Mouse (Mus musculus) adrenal gland, adult 18-20 months (tissue): Measurements from ENCODE around the gene Tctex1d1. TPM values are rescaled to one million over a fixed set of nuclear protein-coding genes. Genes with fewer than 3 reads are reported as not detected.

ENCODE experiments used
- DNase-seq, 2 experiments: peaks; one replicate each; pipeline ENCODE4 v3.0.0; 2021 to 2022; ENCODE audit warnings: low spot score in 2 of 2
- total RNA-seq, 2 experiments: library from RNA; stranded (reverse); gene quantifications; 1 replicate in 1 of 2; 2 replicates in 1 of 2; pipeline ENCODE4 v1.2.3; 2021

Tctex1d1 gene
- total RNA-seq, 2 experiments from 2014 or later: not detected

DNA sequence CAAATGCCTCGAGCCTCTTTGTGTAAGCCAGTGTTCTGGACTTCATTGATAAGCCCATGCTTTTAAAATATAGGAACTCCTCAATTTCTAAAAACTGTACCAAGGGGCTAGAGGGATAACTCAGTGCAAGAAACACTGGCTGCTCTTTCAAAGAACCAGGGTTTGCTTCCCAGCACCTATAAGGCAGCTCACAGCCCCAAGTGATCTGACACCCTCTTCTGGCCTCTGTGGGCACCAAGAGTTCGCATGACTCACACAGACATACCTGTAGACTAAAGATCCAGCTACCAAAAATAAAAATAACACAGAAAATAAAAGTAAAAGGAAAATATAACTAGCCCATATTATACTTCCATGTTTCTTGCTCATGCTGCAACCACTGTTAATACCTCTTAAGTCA lies 9.3 kb downstream of the Tctex1d1 start:
- DNase-seq: no peak

DNA sequence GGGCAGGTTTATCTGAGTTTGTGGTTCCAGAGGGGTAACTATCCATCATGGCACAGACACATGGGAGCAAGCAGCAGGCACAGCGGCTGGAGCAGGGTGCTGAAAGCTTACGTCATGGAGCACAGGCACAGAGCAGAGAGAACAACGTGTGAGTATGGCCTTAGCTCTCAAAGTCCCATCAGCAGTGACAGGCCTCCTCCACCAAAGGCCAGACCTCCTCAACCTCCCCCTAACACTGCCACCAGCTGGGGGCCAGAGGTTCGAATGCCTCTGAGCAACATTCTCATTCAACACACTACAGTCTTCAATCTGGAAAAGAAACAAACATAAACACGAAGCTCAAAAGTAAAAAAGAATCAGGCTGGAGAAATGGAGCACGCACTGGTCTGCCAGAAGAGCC lies 10.1 kb downstream of the Tctex1d1 start:
- no peak for DNase-seq

DNA sequence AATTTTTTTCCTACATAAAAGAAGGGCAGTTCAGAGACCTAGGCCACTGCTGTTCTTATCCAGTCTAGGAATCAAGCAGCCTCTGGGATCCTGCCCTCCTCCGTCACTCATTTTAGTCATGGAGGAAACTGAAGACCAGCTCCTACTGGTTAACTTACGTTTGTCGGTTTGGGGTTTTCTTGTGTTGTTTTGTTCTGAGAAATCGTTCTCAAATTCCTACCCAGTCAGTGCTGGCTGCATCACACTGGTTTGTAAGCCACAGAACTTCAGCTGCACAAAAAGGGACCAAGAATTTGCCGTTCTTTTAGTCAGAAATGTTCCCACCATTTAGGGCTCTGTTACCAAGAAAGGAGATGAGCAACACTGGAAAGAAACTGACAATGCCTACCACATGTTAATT lies 11.0 kb downstream of the Tctex1d1 start:
- DNase-seq: no peak

DNA sequence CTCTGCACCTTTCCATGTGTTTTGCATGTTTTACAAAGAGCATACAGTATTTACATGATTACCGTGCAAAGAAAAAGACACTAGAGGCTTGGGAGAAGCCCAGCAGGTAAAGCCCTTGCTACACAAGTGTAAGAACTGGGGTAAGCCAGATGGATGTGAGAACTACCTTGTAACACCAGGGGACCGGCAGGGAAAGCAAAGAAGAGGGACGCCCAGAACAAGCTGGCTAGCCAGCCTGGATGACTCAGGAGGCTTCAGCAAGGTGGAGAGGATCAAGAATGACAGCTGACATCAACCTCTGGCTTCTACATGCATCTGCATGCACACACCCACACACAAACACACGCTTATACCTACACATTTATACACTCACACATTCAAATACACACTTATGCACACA lies 11.6 kb downstream of the Tctex1d1 start:
- DNase-seq: no peak

DNA sequence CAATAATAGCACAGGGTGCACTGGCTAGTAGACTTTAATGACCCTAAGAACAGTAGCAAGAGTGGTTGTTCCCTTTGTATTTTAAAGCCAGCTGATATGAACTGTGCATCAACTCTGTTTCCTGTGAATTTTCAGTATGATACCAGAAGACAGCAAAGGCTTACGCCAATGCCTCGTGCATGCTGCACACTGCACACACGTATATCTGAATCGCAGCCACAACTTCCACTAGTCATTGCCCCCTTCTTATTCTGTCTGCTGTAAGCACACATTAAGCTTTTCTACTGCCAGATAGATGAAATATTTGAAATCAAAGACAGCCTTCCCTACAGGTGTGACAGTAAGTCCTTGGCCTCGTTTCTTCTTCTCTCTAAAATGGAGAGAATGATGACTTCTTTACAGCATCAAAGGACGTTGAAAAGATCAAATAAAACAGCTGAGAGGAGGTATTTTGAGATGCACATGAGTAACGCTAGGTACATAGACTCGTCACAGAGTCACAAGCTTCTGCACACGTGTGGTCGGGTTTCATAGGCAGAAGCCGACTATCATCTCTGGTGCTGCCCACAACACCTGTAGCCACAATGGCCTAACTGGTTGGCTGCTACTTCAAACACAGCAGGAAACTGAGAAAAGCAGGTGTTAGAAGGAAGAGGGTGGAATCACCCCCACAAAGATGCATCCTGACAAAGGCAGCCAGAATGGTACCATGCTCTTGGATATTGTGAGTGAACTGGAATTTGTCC lies 12.4 kb downstream of the Tctex1d1 start:
- DNase-seq: no peak

DNA sequence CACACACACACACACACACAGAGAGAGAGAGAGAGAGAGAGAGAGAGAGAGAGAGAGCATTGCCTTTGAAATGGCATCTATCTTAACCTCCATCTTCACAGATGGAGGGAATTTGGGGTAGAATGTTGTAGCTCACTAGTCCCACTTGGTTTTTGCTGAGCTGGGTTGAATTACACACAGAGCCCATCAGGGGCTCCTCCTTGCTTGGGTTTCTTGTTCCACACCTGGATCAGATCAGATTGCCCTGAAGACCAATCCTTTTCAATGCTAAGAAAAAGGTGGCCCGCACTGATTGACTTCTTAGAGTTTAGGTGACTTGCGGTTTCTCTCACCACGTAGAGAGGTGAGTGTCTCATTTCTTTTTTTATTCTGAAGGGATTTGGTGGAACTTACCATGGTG lies 13.3 kb downstream of the Tctex1d1 start:
- DNase-seq: no peak

DNA sequence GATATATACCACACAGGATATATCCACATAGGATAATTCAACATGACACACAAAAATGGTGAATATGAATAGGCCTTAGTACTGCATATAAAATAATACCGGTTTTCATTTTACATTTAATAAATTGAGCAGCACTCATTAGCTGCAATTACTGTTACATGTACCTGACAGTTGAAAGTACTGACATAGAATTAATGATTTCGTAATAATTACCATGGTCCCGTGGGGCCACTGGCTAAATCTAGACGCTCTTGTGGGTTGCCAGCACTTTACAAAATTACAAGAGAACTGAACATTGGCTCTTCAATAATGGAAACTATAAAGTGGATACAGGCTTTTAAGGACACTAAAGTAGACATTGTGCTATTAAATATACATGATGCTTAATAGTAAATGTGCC lies 26.3 kb downstream of the Tctex1d1 start:
- DNase-seq: no peak

DNA sequence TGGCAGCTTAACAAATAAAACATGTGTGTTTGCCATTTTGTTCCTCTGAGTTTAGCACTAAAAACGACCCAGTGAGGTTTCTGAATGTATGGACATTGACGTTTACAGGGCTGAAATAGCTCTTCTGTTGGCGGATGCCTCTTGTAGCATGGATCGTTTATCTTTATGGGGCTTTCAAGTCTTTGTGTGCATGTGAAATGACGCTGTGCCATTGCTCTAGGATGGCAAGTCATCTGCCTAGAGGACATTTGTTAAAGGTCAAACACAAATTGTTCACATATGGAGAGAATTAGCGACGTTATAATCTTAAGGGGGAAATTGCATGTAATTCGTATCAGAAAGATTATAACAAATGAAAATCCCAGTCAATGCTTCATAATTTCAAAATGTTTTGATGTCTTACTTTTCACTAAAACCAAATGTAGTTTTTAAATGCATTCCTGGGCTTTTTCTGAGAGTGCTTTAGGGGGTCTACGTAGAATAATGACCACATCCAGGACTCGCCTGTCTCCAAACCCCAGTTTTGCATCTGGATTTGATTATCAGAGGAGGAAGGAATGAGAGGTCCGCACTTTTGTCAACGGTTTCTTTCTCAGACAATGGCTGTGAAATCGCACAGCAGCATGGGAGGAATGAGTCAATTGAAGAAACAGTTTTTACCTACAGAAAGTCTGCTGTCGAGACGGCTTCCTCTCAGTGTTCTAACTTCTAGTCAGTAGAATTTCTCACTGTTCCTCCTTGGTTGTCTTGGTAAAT lies 27.0 kb downstream of the Tctex1d1 start:
- no peak for DNase-seq

DNA sequence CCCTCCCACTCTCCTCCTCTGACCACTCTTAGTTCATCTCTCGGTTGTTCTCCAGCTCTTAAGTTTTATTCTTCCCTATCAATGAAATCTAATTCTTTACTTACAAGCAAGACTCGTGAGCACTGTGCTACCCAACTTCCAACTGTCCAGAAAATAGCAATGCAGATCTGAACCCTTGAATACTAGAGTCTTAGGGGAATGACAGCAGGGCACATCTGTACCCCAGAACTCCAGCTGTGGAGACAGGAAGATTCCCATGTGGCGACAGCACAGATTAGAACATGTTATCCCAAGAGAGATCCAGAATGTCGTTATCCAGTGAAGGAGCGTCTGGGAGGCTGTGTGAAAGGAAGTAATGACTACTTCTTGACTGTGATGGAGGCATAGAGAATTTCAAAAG lies 27.9 kb downstream of the Tctex1d1 start:
- DNase-seq: no peak

DNA sequence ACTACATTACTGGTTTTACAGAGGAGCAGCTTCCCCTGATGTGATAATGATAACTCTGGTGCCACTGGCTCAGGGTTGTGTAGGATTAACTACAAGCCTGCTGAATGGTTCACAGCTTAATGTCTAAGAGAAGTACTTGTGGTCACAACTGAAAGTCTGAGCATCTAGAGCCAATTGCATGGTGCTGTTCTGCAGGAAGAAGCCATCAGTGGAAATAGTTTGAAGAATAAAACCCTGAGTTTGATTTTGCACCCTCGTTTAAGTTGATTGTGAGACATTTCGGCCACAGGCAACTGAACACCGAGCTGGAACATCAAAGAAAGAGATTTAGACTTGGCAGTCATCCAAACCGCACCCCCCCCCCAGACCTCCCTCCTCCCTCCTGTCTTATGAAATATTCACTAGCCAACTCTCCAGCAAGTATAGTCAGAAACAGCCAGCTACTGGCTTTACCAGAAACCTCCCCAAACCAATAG lies 28.6 kb downstream of the Tctex1d1 start:
- DNase-seq: no peak

DNA sequence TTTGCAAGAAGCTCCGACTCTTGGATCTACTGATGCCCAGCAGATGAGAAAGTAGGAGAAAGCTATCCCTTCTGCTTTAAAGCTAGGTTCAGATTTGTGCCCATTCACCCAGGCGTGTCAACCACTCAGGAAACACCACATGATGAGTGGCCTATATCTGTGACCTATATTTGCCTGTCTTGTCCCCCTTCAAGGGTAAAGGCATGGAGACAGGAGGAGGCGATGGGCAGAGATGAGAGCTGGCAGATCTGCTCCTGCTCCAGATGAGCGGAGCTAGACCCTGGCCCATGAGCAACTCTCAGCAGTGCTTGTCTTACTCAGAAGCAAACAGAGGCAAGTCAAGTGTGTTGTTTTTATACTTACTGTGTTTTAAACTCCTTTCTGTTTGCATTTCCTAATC lies 32.3 kb downstream of the Tctex1d1 start:
- no peak for DNase-seq

DNA sequence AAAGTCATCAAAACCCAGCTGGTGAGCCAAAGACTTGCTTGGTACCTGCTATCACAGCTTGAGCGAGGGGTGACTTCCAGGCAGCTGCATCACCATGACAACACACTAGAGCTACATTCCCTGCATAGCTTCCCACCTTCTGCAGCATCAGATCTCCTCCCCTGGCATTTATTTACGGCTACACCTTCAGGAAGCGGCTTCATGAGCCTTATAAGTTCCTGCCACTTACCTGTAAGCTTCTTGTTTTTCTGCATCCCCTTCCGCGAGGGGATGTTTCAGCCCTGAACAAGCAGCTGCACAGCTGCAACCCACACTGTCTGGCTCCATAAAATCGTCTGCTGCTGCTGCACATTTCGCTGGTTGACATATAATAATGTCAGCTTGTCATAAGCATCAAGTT lies 33.4 kb downstream of the Tctex1d1 start:
- DNase-seq: no peak

DNA sequence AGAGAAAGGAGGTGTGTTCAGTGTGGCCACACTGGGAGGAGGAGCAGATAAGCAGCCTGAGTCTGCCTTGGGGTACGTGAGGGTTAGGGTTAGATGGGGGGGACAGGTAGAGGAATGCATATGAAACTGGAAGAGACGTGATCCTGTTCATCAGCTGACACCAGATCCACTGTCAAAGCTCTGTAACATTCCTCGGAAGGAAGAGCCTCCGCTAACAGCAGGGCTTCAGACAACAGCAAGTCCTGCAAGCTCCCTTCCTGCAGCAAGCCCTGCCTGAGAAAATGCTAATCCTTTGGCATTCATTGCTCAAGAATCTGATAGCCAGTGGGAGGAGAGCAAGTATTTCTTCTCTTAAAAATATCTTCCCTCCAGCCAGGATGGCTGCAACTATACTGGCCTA lies 35.1 kb downstream of the Tctex1d1 start:
- no peak for DNase-seq

DNA sequence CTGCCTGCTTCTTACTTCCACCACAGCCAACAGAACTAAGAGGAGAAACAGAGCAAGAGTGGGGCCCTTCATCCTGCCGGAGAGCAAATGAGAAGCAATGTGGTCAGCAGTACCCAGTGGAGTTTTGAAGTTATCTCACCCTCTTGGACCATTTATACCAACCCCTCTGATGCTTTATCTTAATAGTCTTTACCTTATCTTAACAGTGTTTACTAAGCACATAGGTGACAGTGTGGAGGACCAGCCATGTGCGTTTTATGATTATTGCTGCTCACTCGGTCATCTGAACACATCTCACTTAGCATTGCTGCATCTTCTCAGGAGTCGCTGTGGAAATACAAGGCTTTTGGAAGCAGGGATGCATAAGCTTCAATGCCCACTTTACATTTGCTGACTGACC lies 48.2 kb downstream of the Tctex1d1 start, which contains the start of gene Insl5:
Gene Insl5 (minus strand): TSS at position 222 of the 400 bp plus-strand sequence.
- DNase-seq: no peak

DNA sequence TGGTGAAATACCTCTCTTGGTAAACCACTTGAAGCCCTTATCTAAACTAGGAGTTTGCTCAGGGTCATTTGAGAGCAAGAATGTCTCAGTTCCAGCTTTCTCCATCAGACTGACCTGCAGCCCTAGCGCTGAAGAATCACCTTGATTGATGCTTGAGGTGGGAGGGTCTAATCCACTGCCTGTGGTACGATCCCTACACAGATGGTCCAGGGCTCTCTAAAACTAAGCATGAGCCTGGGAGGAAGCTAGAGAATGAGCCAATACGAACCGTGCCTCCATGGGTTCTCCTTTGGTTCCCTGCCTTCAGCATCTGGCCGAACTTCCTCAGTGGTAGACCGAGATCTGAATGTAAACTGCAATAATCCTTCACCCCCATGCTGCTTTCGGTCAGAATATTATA lies 49.3 kb downstream of the Tctex1d1 start:
- no peak for DNase-seq

DNA sequence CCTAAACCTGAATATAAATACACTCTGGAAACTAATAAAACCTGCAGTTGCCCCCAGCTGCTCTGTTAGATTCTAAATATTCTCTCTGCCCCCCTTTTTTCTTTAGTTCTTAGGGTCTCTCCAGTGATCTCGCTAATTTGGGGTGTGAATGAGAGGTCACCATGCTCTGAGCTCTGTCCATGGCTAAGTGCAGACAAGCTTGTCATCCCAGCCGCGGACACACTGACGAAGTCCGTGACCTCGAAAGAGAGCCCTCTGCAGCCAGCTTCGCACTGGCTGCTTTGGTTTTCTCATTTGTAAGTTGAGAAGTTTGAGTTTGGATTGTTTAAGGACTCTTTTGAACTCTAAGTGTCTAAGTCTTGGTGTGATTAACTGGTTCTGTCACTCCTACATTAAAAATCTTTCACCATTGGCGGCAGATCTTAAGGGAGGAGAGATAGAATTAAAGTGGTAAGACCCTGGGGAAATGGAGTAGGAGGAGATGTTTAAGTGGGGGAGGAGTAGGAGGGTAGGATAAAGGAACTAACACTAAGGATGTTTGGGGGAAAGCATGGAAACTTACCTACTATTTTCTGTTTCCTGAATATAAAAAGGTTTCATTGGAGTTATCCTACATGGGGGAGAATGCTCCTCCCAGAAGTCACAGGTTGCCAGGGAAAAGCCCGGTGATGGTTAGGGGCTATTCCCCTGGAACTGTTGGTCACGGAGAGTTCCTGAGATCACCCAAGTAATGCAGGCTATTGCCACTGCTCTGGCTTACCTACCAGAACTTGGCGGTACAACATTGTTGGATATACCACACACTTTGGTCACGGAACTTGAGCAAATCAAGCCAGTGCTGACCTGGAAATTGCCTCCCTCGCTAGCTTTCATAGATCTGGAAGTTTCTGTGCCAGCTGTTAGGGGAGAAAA lies 50.0 kb downstream of the Tctex1d1 start:
- no peak for DNase-seq

DNA sequence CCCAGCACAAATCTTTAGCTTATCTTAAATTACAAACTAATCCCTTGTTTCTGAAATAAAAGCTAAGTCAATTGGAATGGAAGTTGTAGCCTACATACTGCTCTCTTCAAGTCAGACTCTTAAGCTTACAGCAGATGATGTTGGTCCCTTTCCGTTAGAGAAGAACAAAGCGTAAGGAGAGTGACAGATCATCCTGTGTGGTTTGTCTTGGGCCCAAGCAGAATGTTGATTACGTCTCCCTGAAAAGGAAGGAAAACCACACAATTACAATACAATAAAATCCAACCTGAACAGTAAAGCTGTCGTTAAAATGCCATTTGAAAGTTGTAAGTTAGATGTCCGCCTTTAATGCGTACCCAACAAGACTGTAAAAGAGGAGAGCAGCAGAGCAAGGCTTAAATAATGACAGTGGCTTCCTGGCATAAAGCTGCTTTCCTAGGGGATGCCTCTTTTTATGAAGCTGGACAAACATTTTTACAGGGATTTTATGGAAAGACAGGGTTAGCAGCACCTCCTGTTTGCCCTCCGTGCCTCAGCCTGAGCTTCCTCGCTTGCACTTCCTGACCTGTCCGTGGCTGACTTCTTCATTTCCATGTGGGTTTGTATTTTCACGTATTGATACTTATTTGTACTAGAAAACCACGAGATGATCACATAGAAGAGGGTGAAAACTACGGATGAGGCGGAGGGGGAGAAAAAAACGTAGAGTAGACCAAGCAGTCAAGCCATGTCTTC lies 60.9 kb downstream of the Tctex1d1 start:
- DNase-seq: no peak

DNA sequence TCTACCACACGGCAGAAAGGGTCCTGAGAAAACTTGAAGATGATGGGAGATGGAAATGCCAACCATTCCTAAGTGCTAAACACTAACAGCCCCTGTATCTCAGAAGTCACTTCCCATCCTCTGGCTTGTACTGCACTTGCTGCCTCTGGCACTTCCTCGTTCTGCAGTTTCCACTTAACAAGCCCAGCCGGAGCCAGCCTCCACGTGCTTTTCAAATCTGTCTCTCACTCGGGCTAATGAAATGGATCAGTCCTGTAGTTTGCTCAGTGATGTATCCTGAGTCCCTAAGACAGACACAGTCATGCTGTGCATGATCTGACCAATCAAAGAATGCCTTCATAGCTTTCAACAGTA lies 61.4 kb downstream of the Tctex1d1 start:
- DNase-seq: no peak

DNA sequence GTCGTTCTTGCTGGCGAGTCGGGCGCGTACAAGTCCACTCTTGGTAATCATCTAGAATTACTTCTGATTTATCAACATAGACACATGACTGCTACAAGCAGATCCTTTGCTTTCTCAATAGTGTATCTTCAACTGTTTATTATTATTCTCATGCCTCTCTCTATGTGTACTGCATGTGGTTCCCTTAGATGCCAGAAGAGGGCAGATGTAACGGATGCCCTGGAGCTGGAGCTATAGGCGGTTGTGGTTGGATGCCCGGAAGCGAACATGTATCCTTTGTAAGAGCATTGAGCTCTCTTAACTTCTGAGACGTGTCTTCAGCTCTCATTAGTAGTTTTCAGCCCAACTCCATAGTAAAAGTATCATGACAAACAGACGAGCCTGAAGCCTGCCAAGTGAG lies 64.6 kb downstream of the Tctex1d1 start:
- DNase-seq: no peak

DNA sequence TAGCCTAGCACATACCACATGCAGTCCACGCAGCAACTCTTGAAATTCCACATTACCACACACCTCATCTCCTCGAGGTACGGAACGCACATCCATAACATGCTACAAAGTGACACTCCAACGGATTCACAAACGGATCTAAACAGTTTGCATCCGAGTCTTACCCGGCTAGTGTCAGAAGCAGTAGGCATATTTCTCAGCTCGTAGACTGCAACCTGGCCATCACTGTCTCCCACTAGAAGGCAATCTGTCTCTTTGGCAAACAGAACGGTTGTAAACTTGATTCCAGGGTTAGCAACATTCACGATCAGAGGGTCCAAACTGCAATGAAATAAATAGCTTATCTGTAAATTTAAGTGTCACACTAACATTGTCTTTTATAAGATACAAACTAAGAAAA lies 69.6 kb downstream of the Tctex1d1 start:
- no peak for DNase-seq
